Mouse (Mus musculus): ENCODE measurements around the gene Fam189a1. TPM values are rescaled to one million over a fixed set of nuclear protein-coding genes. Genes with fewer than 3 reads are reported as not detected.

Gene Fam189a1
- polyA plus RNA-seq, 1 experiment from 2014 or later, result 0.66 TPM

DNA sequence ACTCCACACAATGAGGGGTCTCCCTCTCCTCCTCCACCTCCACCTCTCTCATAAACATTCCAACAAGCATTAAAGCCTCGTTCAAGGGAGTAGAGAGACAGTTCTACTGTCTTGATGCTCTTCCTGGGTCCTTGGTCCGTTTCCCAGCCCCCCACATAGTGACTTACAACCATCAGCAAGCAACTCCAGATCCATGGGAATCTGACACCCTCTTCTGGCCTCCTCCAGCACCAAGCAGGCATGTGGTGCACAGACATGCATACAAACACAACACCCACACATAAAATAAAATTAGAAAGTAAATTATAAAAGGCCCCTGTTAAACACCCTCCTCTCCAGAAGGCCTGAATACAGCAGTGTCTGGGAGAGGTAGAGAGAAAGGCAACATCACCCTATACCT, 317.1 kb downstream of the Fam189a1 start:
- Histone ChIP-seq H3K27me3 (replicated peaks; ENCODE audit: control insufficient read depth, insufficient read depth, low read length) (no peaks in the 10 kb centered on the region), H3K9me3 (ENCODE audit: control insufficient read depth) (no peaks in the 10 kb centered on the region), H3K4me3 (ENCODE audit: low read depth, low read length) (no peak overlapping the region), H3K4me2 (replicated peaks; ENCODE audit: low read depth) (peak overlapping the region; percentile 59; the same call in 1 of the 2 replicates), H3K4me1 (replicated peaks; ENCODE audit: control insufficient read depth, insufficient read depth, low read length) (no peaks in the 10 kb centered on the region), H3K36me3 (ENCODE audit: control insufficient read depth, insufficient read depth) (no peaks in the 10 kb centered on the region), H3K9ac (ENCODE audit: low read depth, low read length) (no peak overlapping the region), H3K27ac (ENCODE audit: low read depth, low read length) (no peak overlapping the region)
- WGBS, result 56% methylated on average over 2 of the region's 2 CpGs
- TF ChIP-seq CTCF (IDR thresholded peaks at IDR 0.05; ENCODE audit: low read depth), result no peak
- no peak for ATAC-seq

DNA sequence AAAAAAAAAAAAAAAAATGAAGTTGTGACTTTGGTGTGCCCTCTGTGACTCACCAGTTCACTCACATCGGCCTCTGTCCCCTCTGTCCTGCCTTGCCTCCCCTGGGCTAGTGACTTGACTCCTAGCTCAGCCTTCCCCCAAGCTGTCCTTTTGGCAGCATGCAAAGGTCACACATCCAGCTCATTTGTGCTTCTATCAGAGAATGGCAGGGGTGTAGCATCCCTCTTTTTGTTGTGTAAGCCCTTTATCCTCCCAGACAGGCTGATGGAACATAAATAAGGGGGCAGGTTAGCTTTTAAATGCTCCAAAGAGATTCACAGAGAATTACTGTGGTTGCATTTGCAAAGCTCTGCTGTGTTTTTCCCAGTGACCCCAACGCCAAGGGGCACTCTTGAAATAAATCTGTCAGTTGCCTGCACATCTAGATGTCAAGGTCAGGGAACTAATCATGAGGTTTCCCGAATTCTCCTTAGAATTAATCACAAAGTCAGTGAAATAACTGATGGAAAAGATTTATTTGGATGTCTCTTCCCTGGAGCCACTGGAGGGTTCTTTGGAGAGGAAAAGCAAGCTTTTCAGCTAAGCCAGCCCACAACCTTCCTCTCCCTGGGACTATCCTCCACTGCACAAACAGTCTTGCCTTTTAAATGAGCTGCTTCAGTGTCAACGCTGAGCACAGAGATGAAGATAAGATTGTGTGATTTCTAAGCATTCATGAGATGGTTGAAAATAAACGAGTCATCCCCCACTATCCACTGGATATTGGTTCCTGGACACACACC, 326.0 kb downstream of the Fam189a1 start:
- WGBS, result 32% methylated on average over 5 of the region's 5 CpGs

DNA sequence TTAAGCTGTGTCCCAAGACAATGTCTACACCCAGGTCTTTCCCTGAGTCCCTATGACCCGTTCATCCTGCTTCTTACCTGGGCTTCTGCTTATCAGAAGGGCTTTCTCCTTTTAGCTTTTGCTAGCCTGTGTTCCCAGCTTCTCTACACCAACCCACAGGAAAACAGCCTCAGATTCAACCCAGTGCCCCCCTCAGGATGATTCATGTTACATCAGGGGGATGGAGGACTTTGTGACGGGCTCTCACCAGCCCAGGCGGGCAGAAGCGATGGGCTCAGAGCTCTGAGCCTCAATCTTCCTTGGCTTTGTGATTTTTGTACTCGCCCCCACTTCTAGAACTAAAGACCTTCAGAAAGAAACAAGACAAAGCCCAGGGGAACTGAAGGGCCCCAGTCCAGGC, 335.3 kb downstream of the Fam189a1 start:
- Histone ChIP-seq H3K27me3 (replicated peaks; ENCODE audit: control insufficient read depth, insufficient read depth, low read length) (no peaks in the 10 kb centered on the region), H3K27ac (ENCODE audit: low read depth, low read length) (no peak overlapping the region), H3K4me2 (replicated peaks; ENCODE audit: low read depth) (no peak overlapping the region), H3K4me1 (replicated peaks; ENCODE audit: control insufficient read depth, insufficient read depth, low read length) (no peaks in the 10 kb centered on the region), H3K9ac (ENCODE audit: low read depth, low read length) (no peak overlapping the region), H3K4me3 (ENCODE audit: low read depth, low read length) (no peak overlapping the region), H3K9me3 (ENCODE audit: control insufficient read depth) (no peaks in the 10 kb centered on the region), H3K36me3 (ENCODE audit: control insufficient read depth, insufficient read depth) (no peaks in the 10 kb centered on the region)
- TF ChIP-seq CTCF (IDR thresholded peaks at IDR 0.05; ENCODE audit: low read depth), result no peak
- WGBS, result 85% methylated on average over 5 of the region's 5 CpGs
- ATAC-seq, result no peak

More for the DNA sequence above, 326.0 kb downstream of the Fam189a1 start:
- H3K27me3 ChIP-seq (replicated peaks; ENCODE audit: control insufficient read depth, insufficient read depth, low read length), result no peaks in the 10 kb centered on the region
- H3K36me3 ChIP-seq (ENCODE audit: control insufficient read depth, insufficient read depth), result no peaks in the 10 kb centered on the region
- no peaks in the 10 kb centered on the region for H3K4me1 ChIP-seq (replicated peaks; ENCODE audit: control insufficient read depth, insufficient read depth, low read length)
- no peaks in the 10 kb centered on the region for H3K9me3 ChIP-seq (ENCODE audit: control insufficient read depth)
- H3K9ac ChIP-seq (ENCODE audit: low read depth, low read length), result no peak overlapping the region
- no peak overlapping the region for H3K4me2 ChIP-seq (replicated peaks; ENCODE audit: low read depth)
- no peak overlapping the region for H3K4me3 ChIP-seq (ENCODE audit: low read depth, low read length)
- H3K27ac ChIP-seq (ENCODE audit: low read depth, low read length), result no peak overlapping the region
- ATAC-seq, result no peak
- no peak for TF ChIP-seq CTCF (IDR thresholded peaks at IDR 0.05; ENCODE audit: low read depth)

DNA sequence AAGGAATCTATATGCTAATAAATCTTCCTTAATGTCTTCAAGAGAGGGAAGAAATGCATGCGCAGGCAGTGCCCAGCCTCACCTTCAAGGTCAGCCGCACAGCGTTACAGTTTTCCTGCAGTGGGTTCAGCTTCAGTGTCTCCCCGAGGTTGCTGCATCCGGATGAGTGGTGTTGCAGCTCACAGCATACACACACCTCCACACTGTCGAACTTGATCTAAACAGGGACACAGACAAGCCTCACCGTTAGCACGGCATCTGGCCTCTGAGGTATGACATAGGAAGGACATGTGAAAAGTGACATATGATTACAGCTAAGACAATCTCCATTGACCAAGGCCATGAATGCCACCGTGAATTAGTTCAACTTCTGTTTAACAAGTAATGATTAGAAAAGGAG, 336.7 kb downstream of the Fam189a1 start:
- H3K4me3 ChIP-seq (ENCODE audit: low read depth, low read length), result no peak overlapping the region
- H3K27me3 ChIP-seq (replicated peaks; ENCODE audit: control insufficient read depth, insufficient read depth, low read length), result no peaks in the 10 kb centered on the region
- ATAC-seq, result no peak
- no peaks in the 10 kb centered on the region for H3K9me3 ChIP-seq (ENCODE audit: control insufficient read depth)
- H3K4me1 ChIP-seq (replicated peaks; ENCODE audit: control insufficient read depth, insufficient read depth, low read length), result no peaks in the 10 kb centered on the region
- no peaks in the 10 kb centered on the region for H3K36me3 ChIP-seq (ENCODE audit: control insufficient read depth, insufficient read depth)
- TF ChIP-seq CTCF (IDR thresholded peaks at IDR 0.05; ENCODE audit: low read depth), result no peak
- H3K9ac ChIP-seq (ENCODE audit: low read depth, low read length), result no peak overlapping the region
- H3K27ac ChIP-seq (ENCODE audit: low read depth, low read length), result no peak overlapping the region
- no peak overlapping the region for H3K4me2 ChIP-seq (replicated peaks; ENCODE audit: low read depth)
- WGBS, result 81% methylated on average over 9 of the region's 9 CpGs

DNA sequence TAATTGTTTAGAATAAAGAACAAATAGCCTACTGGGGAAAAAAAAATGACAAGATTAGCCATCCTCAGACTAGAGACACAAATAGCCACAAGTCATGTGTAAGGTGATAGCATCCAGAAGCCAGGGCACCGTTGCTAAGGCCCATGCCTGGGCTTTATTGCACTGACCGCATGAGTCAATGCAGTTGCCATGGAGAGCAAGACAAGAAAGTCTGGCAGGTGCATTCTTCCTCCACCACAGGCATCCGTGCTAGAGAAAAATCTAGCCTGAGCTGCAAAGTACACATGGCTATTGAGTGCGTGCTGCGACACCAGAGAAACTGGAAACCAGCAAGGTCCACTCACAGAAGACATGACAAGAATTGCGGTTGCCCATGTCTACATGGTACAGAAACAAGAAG, 347.5 kb downstream of the Fam189a1 start:
- no peaks in the 10 kb centered on the region for H3K27me3 ChIP-seq (replicated peaks; ENCODE audit: control insufficient read depth, insufficient read depth, low read length)
- no peak for ATAC-seq
- H3K27ac ChIP-seq (ENCODE audit: low read depth, low read length), result no peak overlapping the region
- H3K4me2 ChIP-seq (replicated peaks; ENCODE audit: low read depth), result no peak overlapping the region
- no peak for TF ChIP-seq CTCF (IDR thresholded peaks at IDR 0.05; ENCODE audit: low read depth)
- WGBS, result 40% methylated on average over 6 of the region's 6 CpGs
- H3K4me3 ChIP-seq (ENCODE audit: low read depth, low read length), result no peak overlapping the region
- H3K9ac ChIP-seq (ENCODE audit: low read depth, low read length), result no peak overlapping the region
- no peaks in the 10 kb centered on the region for H3K36me3 ChIP-seq (ENCODE audit: control insufficient read depth, insufficient read depth)
- no peaks in the 10 kb centered on the region for H3K9me3 ChIP-seq (ENCODE audit: control insufficient read depth)
- H3K4me1 ChIP-seq (replicated peaks; ENCODE audit: control insufficient read depth, insufficient read depth, low read length), result no peaks in the 10 kb centered on the region

DNA sequence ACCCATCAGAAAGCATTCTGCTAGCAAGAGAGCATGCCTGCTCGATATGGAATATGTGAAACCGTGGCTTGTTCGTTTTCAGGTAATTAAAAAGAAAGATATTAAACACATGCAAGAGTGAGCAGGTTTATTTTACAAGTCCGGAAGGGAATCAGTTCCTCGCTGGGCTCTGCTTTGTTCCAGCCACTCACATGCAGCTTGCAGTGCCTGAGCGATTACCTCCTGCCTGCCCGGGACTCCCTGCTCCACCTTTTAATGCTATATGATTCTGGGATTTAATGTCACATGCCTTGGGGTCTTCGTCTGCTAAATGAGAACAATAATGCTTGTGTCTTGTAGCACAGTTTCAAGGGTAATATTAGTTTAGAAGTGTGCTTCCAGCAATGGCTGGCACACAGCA, 351.3 kb downstream of the Fam189a1 start:
- Histone ChIP-seq H3K27ac (ENCODE audit: low read depth, low read length) (no peak overlapping the region), H3K9ac (ENCODE audit: low read depth, low read length) (no peak overlapping the region), H3K27me3 (replicated peaks; ENCODE audit: control insufficient read depth, insufficient read depth, low read length) (no peaks in the 10 kb centered on the region), H3K9me3 (ENCODE audit: control insufficient read depth) (no peaks in the 10 kb centered on the region), H3K4me1 (replicated peaks; ENCODE audit: control insufficient read depth, insufficient read depth, low read length) (no peaks in the 10 kb centered on the region), H3K4me2 (replicated peaks; ENCODE audit: low read depth) (no peak overlapping the region), H3K36me3 (ENCODE audit: control insufficient read depth, insufficient read depth) (no peaks in the 10 kb centered on the region), H3K4me3 (ENCODE audit: low read depth, low read length) (no peak overlapping the region)
- WGBS, result 82% methylated on average over 8 of the region's 8 CpGs
- no peak for ATAC-seq
- TF ChIP-seq CTCF (IDR thresholded peaks at IDR 0.05; ENCODE audit: low read depth), result no peak
